Mouse (Mus musculus) erythroid progenitor cell, adult 5-6 weeks (primary cell): ENCODE results near the gene Xkrx. TPM values are rescaled to one million over a fixed set of nuclear protein-coding genes. Genes with fewer than 3 reads are reported as not detected.
"Not testable (repeated sequence)": the region's sequence is repeated elsewhere in the genome, so short reads cannot be mapped to it uniquely, and the experiment has no call there.

Experiments
- ATAC-seq: replicated peaks from 2 replicates; pipeline ENCODE4 v1.8.0; 2016; ENCODE audit warnings: moderate number of reproducible peaks, mild to moderate bottlenecking, moderate TSS enrichment, inconsistent platforms; ENCODE audit not compliant: poor library complexity, low FRiP score, severe bottlenecking
- total RNA-seq, 2 experiments: library from RNA; stranded (forward) in 1 of 2; stranded (reverse) in 1 of 2; fragments of 150-400 nt in 1 of 2; fragments of 186-747, 209-891 nt in 1 of 2; gene quantifications; 2 replicates each; pipeline versions ENCODE4 v1.2.3 to v1.2.4; 2015 to 2017; ENCODE audit warnings: low replicate concordance in 2 of 2

The Xkrx gene
- total RNA-seq (2015; ENCODE audit: low replicate concordance) (not detected in 2 replicates), total RNA-seq (2017; ENCODE audit: low replicate concordance) (not detected in 2 replicates)

- ATAC-seq, result no peak
These were observed at the start of gene Xkrx for GRCm38 (mm10) chrX:134162043-134162720. Gene Xkrx (minus strand): TSS chrX:134162076.

GRCm38 (mm10) chrX:134211151-134211642 is 49.3 kb upstream of the Xkrx start:
- no peak for ATAC-seq

DNA sequence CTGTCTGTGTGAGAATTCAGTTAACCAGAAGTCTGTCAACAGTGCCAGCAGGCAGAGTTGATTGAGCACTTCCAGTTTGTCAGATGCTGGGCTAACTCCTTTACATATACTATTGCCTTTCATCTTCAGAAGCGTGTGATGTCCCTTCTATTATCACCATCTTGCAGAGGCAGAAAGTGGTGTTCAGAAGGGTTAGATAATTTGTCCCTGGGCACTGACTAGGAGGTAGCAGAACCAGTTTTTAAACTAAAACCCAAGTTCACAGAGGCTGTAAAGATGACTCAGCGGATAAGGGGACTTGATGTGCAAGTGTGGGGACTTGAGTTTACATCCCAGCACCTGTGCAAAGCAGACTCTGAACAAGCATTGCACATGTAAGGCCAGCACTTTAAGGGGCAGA is 46.6 kb upstream of the Xkrx start:
- peak; percentile 39; the same call in 1 of the 2 replicates for ATAC-seq

GRCm38 (mm10) chrX:134187201-134187600 is 25.3 kb upstream of the Xkrx start, which contains the start of gene Arl13a:
Gene Arl13a (plus strand): TSS chrX:134187501.
- not testable (repeated sequence) for ATAC-seq

DNA sequence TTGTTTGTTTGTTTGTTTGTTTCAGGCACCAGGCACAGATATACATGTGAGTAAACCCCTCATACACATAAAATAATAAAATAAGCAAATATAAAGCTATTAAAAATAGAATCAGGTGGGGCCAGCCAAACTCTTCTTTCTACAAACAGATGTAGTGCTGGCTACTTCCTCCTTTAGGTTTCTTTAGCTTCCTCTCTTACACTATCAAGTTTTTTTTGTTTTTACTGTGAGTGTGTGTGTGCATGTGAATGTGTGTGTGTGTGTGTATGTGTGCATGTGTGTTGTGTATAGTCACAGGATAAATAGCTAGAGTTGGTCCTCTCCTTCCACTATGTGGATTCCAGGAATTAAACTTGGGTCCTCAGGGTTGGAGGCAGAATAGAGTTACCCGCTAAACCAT is 12.8 kb upstream of the Xkrx start:
- ATAC-seq, result no peak

DNA sequence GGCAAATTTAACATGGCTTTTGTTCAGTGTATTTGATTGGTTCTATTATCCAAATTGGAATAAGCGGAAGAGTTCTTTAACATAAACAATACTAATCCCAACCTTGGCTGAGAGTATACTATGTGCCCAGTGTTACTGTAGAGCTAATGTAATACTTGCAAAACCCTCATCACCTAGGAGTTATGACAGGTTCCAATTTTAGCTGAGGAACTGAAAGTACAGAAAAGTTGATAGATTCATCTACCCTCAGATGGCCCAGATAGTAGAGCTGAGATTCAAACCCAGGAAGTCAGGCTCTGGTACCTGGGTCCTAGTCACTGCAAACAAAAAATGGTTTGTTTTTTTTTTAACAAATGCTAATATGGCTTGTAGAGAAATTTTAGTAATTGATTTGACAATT is 8.7 kb upstream of the Xkrx start:
- no peak for ATAC-seq

GRCm38 (mm10) chrX:134163484-134163883 is 1.6 kb upstream of the Xkrx start:
- ATAC-seq, result no peak

- ATAC-seq, result no peak
These were observed 950 bp upstream of the Xkrx start for GRCm38 (mm10) chrX:134162826-134163225.

GRCm38 (mm10) chrX:134160442-134160841 is 1.4 kb downstream of the Xkrx start:
- ATAC-seq, result no peak

DNA sequence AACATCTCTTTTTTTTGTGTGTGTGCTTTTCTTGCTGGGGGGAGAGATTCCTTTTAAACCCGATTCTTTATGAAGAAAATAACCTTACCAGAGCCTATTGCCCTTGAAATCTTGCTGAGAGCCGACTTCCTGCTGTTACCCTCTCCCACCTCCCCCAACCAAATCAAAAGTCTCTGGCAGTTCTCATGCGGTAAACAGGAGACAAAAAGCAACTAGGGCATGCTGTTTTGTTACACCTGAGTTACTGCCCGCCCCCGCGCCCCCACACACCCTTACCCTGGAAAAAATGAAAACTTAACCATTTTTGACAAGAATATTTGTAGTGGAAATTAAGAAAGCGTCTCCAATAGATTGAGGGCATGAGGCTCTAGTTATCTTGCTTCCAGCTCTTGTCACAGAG is 3.7 kb downstream of the Xkrx start:
- ATAC-seq, result no peak

DNA sequence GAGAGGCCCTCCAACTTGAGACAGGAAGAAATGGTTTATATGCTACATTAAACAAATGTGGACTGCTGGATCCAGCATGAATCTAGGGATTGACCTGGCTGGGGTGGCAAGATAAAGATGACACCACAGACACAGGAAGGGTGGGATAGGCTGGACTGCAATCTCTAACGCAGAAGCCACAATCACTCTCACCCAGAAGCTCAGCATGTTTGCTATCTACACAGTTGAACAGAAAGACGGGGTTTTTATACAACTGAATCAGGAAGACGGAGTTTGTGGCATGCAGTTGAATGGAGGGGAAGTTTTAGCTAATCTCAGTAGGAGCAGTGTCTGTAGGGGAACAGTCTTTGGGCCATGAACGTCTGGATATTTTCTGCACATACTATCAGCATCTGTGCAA is 19.9 kb downstream of the Xkrx start:
- ATAC-seq, result no peak

DNA sequence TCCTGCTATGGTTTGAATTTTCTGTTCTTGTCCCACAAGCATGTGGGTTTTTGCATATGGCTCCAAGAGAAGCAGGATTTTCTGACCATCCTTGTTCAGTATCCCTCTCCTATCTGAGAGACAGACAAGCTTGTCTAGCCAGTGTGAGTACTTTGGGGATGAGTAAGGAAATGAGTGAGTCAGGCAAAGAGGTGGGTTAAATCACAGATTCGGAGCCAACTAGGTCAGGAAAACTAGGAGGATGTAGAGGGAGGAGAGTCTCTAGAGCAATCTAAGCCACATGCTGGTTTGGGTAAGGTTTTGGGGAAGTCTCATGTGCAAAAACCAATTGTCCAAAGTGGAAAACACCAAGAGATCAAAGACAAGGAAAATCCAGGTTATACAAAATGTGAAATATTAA is 20.3 kb downstream of the Xkrx start:
- ATAC-seq, result no peak

- ATAC-seq, result no peak
These were observed 21.9 kb downstream of the Xkrx start for GRCm38 (mm10) chrX:134140024-134140423.

DNA sequence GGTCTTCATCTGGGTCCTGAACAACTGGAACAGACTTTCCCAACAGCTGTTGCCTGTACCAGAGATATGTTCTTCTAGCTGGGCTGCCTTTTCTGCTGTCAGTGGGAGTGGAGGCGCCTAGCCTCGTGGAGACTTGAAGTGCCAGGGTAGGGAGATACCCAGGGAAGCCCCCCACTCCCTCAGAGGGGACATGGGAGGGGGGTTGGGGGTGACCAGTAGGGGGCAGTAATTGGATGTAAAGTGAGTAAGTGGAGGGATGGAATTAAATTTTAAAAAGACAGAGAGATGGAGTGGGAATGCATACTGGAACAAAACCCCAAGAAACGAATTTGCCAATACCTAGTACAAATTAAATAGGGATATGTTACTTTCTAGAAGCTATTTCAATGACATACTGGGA is 28.1 kb downstream of the Xkrx start:
- no peak for ATAC-seq

DNA sequence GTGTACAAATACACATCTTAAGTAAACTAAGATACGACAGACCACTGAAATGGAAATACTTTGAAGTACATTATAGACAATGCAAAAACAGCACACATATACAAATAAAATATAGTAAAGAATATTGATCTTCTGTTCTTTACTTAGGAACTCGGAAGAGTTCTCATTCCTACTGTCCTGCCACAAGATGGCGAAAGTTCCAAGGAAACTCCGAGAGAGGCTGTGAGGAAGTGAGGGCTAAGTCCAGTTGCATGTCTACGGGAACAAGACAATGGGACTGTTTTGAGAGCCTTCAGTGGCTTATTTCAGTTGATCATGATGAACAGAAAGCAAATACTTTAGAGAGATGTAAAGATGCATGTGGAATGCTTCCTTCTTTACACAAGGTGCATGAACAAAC is 29.6 kb downstream of the Xkrx start:
- no peak for ATAC-seq

- no peak for ATAC-seq
These were observed 33.3 kb downstream of the Xkrx start for GRCm38 (mm10) chrX:134128549-134128948.

GRCm38 (mm10) chrX:134116417-134116816 is 45.5 kb downstream of the Xkrx start:
- no peak for ATAC-seq

DNA sequence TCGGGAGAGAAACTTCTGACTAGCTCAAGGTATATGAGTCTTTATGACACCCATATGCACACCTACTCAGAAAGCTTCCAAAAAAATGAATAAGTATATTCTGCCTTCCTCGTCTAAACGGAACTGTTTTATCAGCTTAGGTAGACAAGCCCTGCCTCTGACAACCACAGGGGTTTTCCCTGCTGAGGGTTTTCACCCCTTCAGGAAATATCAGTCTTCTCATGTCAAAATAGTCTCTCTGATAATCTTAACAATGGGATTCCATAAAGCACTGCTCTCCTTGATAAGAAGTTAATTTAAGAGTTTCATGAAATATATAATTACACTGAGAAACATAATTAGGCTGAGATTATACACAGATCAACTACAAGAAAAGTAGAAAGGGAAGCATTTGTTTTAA is 50.1 kb downstream of the Xkrx start:
- no peak for ATAC-seq

DNA sequence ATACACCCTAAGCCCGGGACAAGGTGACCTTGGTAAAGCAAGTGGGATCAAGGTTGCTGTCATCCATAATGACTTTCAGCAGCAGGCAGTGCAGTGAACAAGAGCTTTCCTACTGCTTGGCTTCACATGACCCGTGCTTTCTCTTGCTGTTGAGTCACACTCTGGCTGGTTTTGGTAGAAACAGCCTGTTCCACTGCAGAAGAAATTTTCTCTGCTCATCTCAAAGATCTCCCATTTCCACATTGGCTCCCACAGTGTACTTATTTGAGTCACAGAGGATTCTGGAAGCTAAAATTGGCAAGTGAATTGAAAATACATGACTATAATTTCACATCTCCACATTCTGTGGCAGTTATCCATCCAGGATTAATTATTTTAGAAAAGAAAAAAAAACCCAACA is 59.2 kb downstream of the Xkrx start:
- ATAC-seq, result no peak
